Mouse (Mus musculus) liver, adult 2 months (tissue): Measurements from ENCODE around the gene Gpr63. TPM values are rescaled to one million over a fixed set of nuclear protein-coding genes. Genes with fewer than 3 reads are reported as not detected.

Source experiments
- DNase-seq: peaks from one replicate; pipeline ENCODE4 v3.0.0-alpha.2; 2011; ENCODE audit warnings: low read depth, low spot score; ENCODE audit errors: extremely low read depth
- H3K27ac ChIP-seq: fragments of 200-500 bp; replicated peaks from 2 replicates; pipeline ENCODE4 v1.5.1; 2012; ENCODE audit warnings: low read depth, mild to moderate bottlenecking, control low read depth, inconsistent platforms, low read length; ENCODE audit not compliant: insufficient read depth
- H3K27me3 ChIP-seq: fragments of 200-500 bp; 2 replicates; pipeline ENCODE4 v1.6.1; 2012; ENCODE audit warnings: mild to moderate bottlenecking, moderate library complexity, low read length, inconsistent platforms; ENCODE audit not compliant: control insufficient read depth, insufficient read depth
- H3K36me3 ChIP-seq: fragments of 200-500 bp; 2 replicates; pipeline ENCODE4 v1.6.1; 2012; ENCODE audit warnings: low read length, inconsistent platforms; ENCODE audit not compliant: control insufficient read depth, insufficient read depth
- H3K4me1 ChIP-seq: fragments of 200-500 bp; 2 replicates; pipeline ENCODE4 v1.6.1; 2011; ENCODE audit warnings: low read length; ENCODE audit not compliant: control insufficient read depth, insufficient read depth
- H3K4me3 ChIP-seq: fragments of 200-500 bp; 2 replicates; pipeline ENCODE4 v1.5.1; 2011; ENCODE audit warnings: low read depth, mild to moderate bottlenecking, control low read depth, low read length, moderate library complexity; ENCODE audit not compliant: insufficient read depth
- H3K79me2 ChIP-seq: fragments of 200-500 bp; 2 replicates; pipeline ENCODE4 v1.6.1; 2012; ENCODE audit warnings: inconsistent platforms, mild to moderate bottlenecking, low read length, moderate library complexity; ENCODE audit not compliant: control insufficient read depth, insufficient read depth
- H3K9ac ChIP-seq: fragments of 200-500 bp; 2 replicates; pipeline ENCODE4 v1.6.1; 2012; ENCODE audit warnings: low read depth, mild to moderate bottlenecking, control low read depth, inconsistent platforms, low read length
- CTCF ChIP-seq: fragments of 200-500 bp; IDR thresholded peaks from 2 replicates; pipeline ENCODE4 v1.5.1; 2011; ENCODE audit warnings: low read depth, low read length, control low read depth
- POLR2A ChIP-seq: fragments of 200-500 bp; IDR thresholded peaks from 2 replicates; pipeline ENCODE4 v1.6.1; 2011; ENCODE audit warnings: low read length, control low read depth; ENCODE audit not compliant: insufficient read depth; ENCODE audit errors: extremely low read depth
- WGBS: fragments of 180-500 bp; shearing (Covaris S2); methylation state at CpG from one replicate; pipeline ENCODE4 v1.1.7; 2018; 5-methylcytosine and 5-hydroxymethylcytosine counted together
- polyA plus RNA-seq: library from polyadenylated mRNA; depleted of rRNA; stranded (reverse); fragments of >200 nt; gene quantifications from 2 replicates; pipeline ENCODE4 v1.2.3, GENCODE M21; 2012; rRNA removed
- total RNA-seq: library from RNA; depleted of rRNA; stranded (reverse); fragments of >200 nt; gene quantifications from 2 replicates; pipeline ENCODE4 v1.2.3, GENCODE M21; 2014; rRNA removed

Gpr63 gene
- total RNA-seq, result 0.09 and 0.13 TPM in 2 replicates
- polyA plus RNA-seq, result 0.18 and 0.47 TPM in 2 replicates

DNA sequence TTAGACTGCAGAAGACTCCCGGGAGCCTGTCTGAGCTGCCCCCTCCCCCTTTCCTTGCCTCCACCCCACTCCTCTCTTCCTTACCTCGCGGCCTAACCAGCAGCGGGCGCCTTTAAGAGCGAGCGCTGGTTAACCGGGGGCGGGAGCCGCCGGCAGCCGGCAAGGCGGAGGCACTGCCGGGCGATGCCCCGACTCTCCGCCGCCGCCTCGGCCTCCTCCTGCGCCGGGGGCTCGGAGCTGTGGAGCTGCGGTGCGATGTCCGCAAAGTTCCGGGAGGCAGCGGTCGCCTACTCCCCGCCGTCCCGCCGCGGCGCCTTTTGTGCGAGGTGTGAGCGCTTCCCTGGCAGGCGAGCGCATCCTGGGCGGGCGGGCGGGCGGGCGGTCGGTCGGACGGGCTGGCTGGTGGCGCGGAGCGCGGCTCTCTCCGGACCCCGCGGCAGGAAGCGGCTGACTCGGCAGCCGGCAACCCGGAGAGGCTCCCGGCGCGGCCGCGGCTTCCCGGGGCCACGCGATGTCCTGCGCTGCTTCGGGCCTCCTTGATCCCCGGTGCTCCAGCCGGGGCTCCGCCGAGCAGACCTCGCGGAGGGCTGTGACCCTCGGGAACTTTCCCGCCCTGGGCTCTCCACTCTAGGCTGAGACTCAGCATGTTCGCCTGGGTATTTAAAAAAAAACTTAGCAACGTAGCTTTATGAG lies at the start of gene Gpr63:
Gene Gpr63 (plus strand): TSS at position 109 of the 693 bp plus-strand sequence.
- WGBS, result under 1% methylated on average over 73 of the region's 78 CpGs
- DNase-seq, result peak; percentile 4
- TF ChIP-seq POLR2A, result 0 out of 2 replicates have a peak, but pooled peaks have one; percentile 5
- TF ChIP-seq CTCF, result no peak
- H3K4me1 ChIP-seq, result no peaks in the 10 kb centered on the region
- no peak within 1 kb of the TSS for H3K27ac ChIP-seq
- peak within 1 kb of the TSS; percentile 70 for H3K9ac ChIP-seq
- H3K79me2 ChIP-seq, result no peaks in the 10 kb centered on the region
- 0 out of 2 replicates have a peak, but pooled peaks cover 5% of the 10 kb centered on the region for H3K27me3 ChIP-seq
- H3K36me3 ChIP-seq, result no peaks in the 10 kb centered on the region
- H3K4me3 ChIP-seq, result peak within 1 kb of the TSS; percentile 78

DNA sequence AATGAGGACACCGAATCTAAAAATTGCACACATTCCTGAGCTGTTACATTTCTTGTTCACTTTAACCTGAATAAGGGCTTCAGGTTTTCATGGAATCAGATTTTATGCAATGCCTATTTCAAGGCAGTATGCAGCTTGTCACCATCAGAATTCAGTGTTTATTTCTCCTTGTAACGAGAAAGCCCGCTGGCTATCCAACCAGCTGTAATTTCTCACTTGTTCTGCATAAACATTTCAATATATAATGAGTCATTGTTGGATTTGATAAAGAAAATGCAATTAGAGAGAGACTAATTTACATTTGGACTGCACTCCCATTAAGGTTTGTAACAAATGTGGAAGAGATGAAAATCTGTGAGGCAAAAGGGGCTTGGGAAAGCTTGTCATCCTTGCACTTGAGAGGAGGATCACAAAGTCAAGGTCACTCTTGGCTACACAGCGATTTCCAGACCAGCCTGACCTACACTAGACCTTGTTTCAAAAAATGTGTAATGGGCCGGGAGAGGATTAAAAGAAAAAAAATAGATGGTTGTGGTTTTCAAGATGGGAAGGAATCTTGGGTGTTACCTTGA lies 46.1 kb upstream of the Gpr63 start:
- whole genome bisulfite sequencing, result 78% methylated on average over 5 of the region's 5 CpGs
- TF ChIP-seq POLR2A (no peak), CTCF (no peak)

DNA sequence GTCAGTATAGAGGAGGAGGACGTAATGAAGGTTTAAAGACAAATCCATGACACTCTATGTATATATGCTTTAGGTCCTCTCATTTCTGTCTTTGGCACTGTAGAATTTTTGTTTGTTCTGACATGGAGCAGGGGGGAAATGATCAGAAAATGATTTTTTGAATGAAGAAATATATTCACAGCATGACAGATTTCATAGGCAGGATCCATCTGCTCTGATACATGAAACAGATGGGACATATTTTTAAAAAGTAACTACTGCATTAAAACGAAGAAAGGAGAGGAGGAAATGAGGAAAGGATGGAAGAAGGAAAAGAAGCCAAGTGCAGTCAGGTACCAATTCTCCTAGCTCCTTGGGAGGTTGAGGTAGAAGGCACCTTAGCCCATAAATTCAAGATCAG lies 41.5 kb upstream of the Gpr63 start:
- no peak for TF ChIP-seq CTCF
- TF ChIP-seq POLR2A, result no peak
- WGBS, result 57% methylated on average over 2 of the region's 2 CpGs
- no peaks in the 10 kb centered on the region for H3K79me2 ChIP-seq
- no peak overlapping the region for H3K9ac ChIP-seq
- H3K4me3 ChIP-seq, result no peak overlapping the region
- no peak for DNase-seq
- H3K27ac ChIP-seq, result no peak overlapping the region
- H3K36me3 ChIP-seq, result no peaks in the 10 kb centered on the region
- H3K27me3 ChIP-seq, result no peaks in the 10 kb centered on the region
- no peaks in the 10 kb centered on the region for H3K4me1 ChIP-seq

More for the DNA sequence above, 46.1 kb upstream of the Gpr63 start:
- Histone ChIP-seq H3K9ac (no peak overlapping the region), H3K4me1 (no peaks in the 10 kb centered on the region), H3K79me2 (no peaks in the 10 kb centered on the region), H3K27me3 (no peaks in the 10 kb centered on the region), H3K27ac (no peak overlapping the region), H3K4me3 (no peak overlapping the region), H3K36me3 (no peaks in the 10 kb centered on the region)
- no peak for DNase-seq

DNA sequence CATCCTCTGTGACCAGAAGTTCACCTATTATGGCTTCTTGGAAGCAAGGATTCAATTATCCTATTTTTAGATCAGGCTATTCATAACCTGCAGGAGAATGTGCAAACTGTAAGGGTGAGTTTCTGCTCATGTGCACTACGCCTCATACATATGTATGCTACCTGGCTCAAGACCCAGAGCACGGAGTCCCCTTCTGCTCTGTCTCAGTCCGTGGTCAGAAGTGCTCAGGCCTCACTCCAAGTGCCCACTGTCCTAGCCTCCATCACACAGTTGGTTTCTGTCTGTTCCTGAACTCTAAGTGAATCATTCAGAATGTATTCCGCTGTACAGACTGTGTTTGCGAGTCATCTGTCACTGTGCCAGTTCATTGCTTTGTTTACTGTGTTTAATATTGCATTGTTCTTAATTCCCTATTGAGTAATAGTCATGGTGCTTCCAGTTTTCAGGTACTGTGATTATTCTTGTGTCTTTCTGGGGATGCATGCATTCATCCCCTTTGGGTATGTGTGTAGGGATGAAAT lies 37.9 kb upstream of the Gpr63 start:
- WGBS, result 86% methylated on average over 5 of the region's 5 CpGs
- Histone ChIP-seq H3K27ac (no peak overlapping the region), H3K4me3 (no peak overlapping the region), H3K27me3 (no peaks in the 10 kb centered on the region), H3K9ac (no peak overlapping the region), H3K4me1 (no peaks in the 10 kb centered on the region), H3K36me3 (no peaks in the 10 kb centered on the region), H3K79me2 (no peaks in the 10 kb centered on the region)
- no peak for TF ChIP-seq POLR2A
- no peak for TF ChIP-seq CTCF
- DNase-seq, result no peak

DNA sequence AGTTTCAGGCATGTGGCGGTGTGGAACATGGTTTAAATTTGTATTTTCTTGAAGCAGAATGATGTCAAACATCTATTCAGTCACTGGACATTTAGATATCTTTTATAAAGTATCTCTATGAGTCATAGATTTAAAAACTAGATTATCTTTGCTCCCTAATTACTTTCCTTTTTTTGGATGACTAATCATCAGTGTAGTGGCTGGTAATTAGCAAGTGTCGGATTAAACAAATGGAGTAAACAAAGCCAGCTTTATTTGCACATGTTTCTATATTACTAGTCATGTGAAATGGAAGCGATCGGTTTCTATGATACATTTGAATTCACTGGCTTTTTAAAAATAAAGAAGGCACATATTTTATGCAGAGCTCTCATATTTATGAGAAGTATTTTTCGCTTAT lies 37.3 kb upstream of the Gpr63 start:
- DNase-seq, result no peak
- Histone ChIP-seq H3K36me3 (no peaks in the 10 kb centered on the region), H3K9ac (no peak overlapping the region), H3K27ac (no peak overlapping the region), H3K27me3 (no peaks in the 10 kb centered on the region), H3K4me1 (no peaks in the 10 kb centered on the region), H3K4me3 (no peak overlapping the region), H3K79me2 (no peaks in the 10 kb centered on the region)
- TF ChIP-seq CTCF, result no peak
- no peak for TF ChIP-seq POLR2A
- 88% methylated on average over 5 of the region's 5 CpGs for WGBS
